Mouse (Mus musculus): ENCODE results near the gene Zmynd10. TPM values are rescaled to one million over a fixed set of nuclear protein-coding genes. Genes with fewer than 3 reads are reported as not detected.

Zmynd10 gene
- total RNA-seq, 2 experiments from 2014 or later, result not detected

DNA sequence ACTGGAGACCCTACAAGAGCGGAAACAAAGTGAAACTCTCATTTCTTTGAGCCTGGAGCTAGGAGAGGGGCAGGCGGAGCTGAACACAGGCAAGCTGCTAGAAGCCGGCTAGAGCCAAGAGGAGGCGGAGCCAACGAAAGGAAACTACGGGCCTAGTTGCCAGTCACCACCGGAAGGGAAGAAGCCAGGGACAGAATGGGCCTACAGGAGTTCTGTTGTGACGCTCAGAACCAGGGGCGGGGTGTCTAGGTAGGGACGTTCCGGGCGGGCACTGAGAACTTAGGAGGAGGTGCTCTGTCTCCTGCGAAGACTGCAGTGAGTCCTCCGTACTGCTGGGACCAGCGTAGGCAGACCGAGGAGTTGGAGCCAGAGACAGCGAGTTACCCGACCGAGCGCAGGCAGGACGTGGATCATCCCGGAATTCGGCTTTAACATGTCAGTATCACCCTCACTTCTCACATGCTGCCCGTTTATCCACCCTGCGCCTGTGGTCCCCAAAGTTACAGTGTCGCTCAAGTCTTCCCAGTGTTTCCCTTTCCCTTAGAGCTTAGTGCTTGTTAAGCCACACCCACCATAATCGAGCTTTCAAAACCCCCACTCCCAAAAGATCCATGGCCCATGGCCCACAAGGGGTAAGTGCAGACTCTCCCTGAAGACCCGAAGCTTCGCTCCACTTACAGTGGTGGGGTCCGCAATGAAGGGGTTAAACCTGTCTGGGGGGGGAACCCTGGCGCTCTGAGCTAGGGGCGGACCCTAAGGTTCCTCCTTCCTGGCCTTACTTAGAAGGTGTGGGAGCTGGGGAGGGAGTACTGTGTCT is 33.6 kb downstream of the Zmynd10 start, which contains the start of gene Hyal3:
Hyal3 (plus strand) TSS at position 318 of the 817 bp plus-strand sequence.
- DNase-seq, result peak; percentile 90

DNA sequence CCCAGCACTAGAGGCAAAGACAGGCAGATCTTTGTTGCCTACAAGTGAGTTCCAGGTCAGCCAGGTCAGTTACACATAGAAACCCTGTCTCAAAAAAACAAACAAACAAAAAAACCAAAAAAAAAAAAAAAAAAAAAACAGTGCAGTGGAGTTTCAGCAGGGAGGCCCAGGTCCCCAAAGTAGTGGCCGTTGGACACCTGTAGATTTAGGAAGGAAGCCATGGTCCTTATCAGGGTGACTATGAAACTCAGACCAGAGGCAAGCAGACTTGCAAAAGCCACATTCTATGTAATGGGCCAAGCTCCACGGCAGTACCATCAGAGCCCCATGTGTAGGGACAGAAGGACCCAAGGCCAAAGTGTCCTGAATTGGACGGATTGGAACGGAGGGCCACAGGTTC is 34.5 kb downstream of the Zmynd10 start:
- DNase-seq, result no peak

DNA sequence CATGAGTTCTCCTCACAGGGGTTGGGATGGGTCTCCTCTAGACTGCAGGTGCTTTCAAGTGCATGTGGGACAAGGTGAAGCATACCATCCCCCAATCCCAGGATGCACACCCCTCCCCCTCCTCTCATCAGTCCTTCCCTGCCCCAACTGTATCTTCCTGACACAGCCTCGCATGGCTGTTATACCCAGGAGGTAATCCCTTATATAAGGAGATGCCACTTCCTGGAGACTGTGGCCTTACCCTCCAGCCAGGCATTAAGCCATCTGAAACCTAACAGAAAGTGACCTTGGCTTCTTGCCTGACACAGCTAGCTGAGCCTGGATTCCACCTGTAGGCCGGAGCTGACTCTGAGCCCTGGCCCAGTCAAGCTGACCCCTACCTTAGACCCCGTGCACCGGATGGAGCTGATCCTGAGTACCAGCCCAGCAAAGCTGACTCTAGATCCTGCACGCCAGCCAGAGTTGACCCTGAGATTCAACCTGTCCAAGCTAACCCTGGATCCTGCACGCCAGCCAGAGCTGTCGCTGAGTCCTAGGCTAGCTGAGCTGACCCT is 35.5 kb downstream of the Zmynd10 start:
- no peak for DNase-seq

DNA sequence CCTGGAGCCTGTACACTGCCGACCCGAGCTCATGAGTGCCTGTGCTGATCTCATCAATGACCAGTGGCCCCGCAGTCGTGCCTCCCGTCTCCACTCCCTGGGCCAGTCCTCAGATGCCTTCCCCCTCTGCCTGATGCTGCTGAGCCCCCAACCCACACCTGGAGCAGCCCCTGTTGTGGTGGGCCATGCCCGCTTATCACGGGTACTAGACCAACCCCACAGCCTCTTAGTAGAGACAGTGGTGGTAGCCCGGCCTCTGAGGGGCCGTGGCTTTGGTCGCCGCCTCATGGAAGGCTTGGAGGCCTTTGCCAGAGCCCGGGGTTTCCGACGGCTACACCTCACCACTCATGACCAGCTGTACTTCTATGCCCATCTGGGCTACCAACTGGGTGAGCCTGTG is 36.1 kb downstream of the Zmynd10 start:
- no peak for DNase-seq

DNA sequence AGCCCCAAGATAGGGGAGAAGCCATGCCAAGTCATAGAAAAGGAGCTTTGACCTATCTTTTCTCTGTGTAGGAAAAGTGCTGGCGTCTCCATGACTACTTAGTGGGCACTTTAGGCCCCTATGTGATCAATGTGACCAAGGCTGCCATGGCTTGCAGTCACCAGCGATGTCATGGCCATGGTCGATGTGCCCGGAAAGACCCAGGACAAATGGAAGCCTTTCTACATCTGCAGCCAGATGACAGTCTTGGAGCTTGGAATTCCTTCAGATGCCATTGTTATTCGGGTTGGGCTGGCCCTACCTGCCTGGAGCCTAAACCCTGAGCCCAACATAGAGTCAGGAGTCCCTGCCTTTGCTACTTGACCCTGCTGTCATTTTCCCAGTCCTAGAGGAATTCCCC is 39.4 kb downstream of the Zmynd10 start:
- DNase-seq, result no peak

DNA sequence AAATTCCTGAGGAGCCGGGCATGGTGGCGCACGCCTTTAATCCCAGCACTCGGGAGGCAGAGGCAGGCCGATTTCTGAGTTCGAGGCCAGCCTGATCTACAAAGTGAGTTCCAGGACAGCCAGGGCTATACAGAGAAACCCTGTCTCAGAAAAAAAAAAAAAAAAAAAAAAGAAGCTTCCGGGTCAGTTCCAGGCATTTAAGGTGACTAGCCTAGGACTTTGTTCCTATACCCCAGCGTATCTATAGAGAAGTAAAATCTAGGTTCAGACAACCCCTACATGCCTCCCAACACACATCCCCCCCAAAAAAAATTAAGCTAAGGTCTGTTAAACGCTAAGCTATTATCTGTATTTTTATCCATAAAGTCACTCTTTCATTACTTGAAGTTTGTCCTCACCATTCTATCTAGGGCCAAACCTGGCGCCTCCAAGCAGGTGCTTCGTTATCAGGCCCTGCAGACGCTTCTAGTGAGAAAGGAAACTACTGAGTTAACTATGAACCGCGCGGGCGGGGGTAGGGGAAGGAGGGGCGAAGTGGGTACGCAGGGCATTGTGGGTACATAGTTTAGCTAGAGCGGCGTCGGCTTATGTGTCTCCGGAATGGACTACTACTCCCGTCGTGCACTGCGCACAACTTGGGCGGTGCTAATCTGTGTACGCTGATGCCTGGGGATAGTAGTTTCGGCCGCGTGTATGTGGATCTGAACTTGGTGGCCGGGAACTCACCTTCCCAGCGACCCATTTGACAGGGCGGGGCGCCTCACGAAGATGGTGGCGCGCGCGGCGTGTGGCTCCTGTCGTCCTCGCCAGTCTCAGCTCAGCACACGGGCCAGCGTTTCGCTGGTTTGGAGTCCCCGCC is 40.1 kb downstream of the Zmynd10 start, which contains the start of gene Ifrd2:
Ifrd2 (plus strand) TSS at position 669 of the 859 bp plus-strand sequence.
- peak; percentile 98 for DNase-seq

DNA sequence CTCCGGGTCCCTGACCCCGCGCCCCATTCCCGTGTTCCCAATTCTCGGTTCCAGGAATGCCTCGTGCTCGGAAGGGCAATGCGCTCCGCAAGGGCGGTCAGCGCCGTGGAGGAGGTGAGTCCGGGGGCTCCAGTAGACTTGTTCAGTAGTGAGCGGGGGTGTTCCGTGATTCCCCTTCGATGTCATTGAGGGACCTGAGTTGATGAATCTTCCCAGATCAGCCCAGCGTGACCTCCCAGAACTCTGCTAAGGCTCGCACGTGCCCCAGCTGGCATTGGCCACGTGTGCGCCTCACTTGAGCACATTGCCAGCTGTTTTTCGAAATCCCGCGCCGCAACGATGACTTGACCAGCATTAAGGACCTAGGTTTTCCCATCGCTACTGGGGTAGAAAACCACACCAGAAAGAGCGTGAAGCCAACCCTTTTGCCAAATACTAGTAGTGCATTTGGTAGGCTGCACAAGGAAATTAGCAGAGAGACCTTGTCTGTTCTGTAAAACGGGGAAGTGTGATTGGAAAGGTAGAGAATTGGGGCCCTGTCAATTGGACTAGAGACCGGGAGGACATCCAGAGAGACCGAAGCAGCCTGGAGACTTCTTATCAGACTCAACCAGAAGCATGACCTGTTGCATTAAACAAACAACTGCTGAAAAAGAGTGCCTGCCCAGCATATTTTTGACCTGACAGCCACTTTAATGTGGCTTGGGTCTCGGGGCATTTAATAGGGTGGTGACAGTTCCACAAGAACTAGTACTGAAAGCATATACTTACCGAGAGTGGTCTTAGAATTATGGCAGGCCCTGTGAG is 40.9 kb downstream of the Zmynd10 start:
- DNase-seq, result peak; percentile 58

DNA sequence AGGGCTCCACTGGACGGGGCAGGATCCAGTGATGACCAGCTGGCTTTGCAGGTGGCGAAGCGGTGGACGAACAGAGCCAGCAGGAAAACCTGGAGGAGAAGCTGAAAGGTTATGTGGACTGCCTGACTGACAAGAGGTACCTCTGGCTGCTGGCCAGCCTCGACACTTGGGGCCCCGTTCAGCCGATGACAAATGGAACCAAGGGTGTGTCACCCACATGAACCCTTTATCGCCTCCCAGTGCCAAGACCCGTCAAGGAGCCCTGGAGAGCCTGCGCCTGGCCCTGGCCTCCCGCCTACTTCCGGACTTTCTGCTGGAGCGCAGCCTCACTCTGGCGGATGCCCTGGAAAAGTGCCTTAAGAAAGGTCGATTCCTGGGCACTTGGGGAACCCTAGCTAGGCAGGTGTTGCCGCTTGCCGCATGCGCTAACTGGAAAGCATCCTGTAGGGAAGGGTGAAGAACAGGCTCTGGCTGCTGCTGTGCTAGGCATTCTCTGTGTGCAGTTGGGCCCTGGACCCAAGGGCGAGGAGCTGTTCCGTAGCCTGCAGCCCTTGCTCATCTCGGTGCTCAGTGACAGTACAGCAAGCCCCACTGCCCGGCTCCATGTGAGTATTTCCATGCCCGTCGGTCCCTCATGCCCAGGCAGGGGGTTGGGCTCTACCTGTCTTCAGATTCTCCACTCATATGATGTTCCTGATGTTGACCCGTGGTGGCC is 43.1 kb downstream of the Zmynd10 start:
- peak; percentile 81 for DNase-seq

DNA sequence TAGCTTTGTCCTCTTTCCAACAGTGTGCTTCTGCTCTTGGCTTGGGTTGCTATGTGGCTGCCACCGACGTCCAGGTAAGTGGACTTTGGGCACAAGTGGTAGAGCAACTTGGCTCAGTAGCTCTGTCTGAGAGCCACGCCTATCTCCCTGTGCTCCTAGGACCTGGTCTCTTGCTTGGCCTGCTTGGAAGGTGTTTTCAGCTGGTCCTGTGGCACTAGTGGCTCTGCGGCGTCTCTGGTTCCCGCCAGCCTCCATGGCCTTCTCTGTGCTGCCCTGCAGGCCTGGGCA is 43.6 kb downstream of the Zmynd10 start:
- DNase-seq, result no peak

DNA sequence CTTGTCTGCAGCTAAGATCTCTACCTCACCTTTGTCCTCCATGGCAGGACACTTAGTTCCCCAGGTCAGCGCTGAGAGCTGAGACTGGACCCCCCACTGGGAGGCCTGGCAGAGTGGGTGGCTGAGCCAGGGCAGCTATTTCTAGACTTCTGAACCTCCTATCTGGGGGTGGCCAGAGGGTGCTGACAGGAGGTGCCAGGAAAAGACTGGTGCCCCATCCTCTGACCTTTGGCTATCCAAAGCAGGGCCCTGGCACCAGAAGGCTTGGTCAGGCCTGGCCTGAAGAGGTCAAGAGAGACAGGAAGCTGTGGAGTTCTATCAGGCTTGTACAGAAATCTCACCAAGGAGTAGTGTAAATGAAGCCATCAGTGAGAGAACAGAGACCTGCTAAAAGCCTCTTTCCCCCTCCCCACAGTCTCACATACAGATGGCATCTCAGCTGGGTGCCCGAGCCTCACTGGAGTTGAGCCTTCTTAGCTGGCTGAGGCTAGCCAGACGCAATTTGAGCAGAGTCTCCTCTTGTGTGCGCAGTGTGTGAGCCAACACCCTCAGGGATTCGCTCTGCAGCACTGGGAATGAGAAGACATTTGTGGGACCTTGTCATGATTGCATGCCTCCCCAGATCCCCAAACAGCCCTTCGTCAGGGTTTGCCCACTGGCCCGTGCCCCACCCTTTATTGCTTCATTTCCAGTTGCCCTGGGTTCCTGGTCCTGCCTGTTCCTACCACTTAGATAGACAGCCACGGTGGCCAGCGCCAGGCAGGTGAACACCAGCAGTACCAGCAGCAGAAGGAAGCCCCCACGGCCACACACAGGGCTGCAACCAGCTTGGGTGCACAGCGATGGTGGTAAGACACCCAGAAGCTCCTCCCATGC is 46.2 kb downstream of the Zmynd10 start:
- DNase-seq, result peak; percentile 88

DNA sequence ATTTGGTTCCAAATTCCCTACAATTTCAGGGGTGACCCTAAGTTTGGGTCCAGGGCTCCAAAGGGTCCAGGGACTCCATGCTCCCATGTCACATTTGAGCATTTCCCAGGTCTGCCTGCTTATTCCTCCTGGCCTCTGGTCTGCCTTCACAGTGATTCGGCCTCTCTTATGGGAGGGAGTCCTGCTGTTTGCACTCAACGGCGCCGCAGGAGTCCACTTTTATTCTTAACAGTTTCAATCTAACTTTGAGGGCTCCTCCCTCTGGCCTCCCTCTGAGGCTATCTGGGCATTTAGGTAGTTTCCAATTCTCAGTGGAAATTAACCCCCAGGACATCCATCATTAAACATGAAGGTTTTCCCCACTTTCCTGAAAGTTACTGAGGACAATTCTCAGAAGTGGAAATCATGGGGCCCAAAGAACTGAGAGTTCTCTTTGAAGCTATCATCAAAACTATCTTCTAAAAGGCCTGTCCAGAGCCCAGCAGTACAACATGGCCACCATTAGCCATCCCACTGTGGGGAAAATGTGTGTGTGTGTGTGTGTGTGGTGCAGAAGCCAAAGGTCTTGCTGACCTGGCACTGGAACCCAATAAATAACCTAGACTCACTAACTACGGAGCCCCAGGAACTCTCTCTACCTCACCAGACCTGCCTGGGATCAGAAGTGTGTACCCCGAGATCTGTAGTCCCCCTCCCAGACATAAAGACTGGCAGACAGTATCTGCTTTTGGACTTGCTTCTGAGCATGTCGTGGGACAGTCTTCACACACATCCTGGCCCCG is 47.4 kb downstream of the Zmynd10 start:
- no peak for DNase-seq

DNA sequence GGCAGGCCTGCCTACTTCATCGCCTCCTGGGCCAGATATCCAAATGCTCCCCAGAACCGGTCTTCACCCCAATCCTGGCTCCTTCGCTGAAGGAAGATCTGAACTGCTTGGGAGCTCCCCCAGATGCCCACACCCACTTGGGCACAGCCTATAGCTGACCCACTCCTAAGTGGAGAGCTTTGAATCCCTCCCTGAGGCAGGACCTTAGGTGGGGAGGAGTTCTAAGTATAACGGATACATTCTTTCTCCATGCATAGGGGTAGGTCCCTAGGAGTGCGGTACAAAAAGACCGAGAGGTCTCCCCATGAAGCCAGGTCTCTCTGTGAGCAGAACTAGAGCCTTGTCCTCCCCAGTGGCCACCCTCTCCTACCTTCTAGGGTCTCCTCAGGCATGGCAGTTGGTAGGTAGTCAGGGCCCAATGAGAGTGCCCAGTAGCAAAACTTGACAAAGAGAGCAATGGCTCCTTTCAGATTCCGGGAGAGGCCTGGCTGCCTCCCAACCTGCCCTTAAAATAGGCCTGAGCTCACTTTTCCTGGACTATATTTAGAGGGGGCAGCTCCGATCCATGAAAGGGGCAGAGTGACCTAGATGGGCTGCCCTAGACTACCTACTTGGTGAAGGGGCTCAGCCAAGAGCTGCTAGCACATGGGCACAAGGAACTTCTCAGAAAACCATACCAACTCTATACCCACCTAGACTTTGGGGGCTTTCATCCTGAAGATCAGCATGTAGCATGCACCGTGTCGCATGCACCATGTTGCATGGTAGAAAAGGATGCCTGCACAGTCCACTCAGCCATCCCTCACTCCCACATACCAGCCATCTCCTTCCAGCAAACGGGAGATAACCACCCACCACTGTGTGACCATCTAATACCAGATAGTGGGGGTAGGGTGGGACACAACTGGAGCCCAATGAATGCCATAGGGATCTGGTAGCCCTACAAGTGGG is 49.8 kb downstream of the Zmynd10 start:
- peak; percentile 70 for DNase-seq

DNA sequence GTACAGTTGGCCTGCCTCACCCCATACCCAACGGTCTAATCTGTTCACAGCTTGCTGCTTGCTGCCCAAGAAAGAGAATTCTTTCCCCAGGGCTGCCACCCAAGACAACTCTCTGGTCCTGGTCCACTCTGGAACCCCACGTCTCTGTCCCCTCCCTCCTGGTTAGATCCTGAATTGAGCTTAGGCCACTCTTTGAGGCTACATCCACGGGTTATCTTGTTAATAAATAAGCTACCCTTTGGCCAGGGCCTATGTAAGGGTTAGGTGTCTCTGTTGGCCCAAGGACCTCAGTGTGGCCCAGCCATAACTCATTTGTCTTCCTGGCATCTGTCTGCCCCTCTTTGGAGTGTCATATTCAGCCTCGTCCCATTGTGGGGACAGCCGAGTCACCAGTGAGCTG is 51.3 kb downstream of the Zmynd10 start:
- no peak for DNase-seq

DNA sequence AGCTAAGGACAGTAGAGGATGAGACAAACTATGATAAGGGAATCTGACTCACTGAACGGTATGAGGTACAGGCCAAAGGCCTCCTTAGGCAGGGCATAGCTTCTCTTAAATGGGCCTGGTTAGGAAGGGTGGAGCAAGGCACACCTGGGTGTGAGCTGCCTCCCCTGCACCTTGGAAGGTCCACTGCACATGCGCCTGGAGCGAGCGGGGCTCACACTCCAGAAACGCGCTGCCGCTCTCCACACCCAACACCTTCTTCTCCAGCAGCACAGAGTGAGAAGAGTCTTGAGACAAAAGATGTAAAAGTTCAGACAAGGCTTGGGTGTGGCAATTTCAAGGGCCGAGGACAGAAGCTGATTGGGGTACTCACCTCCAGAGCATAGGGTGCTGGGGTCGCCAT is 52.3 kb downstream of the Zmynd10 start:
- DNase-seq, result no peak

DNA sequence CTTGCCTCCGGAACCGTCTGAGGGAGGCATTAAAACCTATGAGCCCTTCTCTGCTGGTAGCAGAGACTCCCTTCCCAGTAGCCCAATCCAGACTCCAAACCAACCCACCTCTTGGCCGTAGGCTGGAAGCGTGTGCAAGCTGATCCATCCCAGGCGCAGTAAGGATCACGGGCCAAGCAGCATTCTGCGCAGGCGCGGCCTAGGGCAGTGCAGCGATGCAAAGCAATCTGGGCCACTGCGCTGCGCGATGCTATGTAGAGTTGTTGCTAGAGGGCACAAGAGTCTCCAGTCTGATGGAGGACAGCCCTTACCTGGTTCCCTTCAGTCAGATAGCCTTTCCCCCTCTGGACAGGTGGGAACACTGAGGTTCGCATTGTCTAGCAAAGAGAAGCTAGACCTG is 52.7 kb downstream of the Zmynd10 start:
- DNase-seq, result peak; percentile 56

DNA sequence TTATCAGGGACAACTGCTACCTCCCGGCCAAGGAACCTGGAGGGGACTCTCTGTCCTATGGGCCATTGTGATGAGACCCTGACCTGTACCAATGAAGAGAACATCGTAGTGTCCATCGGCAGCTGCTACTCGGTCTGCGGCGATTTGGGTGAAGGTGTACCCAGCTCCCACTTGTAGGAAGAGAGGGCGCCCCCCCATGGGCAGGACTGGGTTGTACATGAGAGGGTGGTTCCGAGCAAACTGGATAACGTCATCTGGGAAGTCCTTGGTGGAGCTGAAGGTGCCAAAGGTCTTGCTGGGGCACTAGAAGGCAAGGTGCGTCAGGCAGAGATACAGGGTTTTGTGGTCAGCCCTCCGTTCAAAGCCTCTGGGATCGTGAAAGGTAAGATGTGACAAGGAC is 53.6 kb downstream of the Zmynd10 start:
- DNase-seq, result no peak

Data from gastrocnemius, postnatal 25 days (tissue).